ENCODE assay signal across 33 mouse cellular contexts in genomic region chr11:19049276-19049675, GRCm38 (mm10).
"Had no signal": no experiment of that assay in that cellular context is flagged by ENCODE, and none has a peak within 500 bp of the region (broad histone marks: within the 10 kb centered on the region; RNA-seq: fewer than 3 reads in every experiment).

No protein-coding gene starts in this region.

- H3K27ac ChIP-seq: heart, embryonic 10.5 days; heart, embryonic 13.5 days; heart, embryonic 15.5 days; hindbrain, embryonic 10.5 days; hindbrain, embryonic 12.5 days; hindbrain, embryonic 13.5 days; hindbrain, embryonic 14.5 days; hindbrain, embryonic 15.5 days; hindbrain, postnatal 0 days; intestine, embryonic 15.5 days; kidney, postnatal 0 days; layer of hippocampus, adult 2 months; left cerebral cortex, adult 2 months had no signal

- H3K4me2 ChIP-seq: heart, embryonic 11.5 days; heart, embryonic 12.5 days; heart, embryonic 13.5 days; heart, embryonic 15.5 days; hindbrain, embryonic 12.5 days; hindbrain, embryonic 13.5 days; hindbrain, embryonic 14.5 days; hindbrain, embryonic 15.5 days; intestine, embryonic 15.5 days had no signal

- DNase-seq: heart, postnatal 10 days; heart, postnatal 14 days; heart, postnatal 36 days; heart, postnatal 4 days; kidney, adult 11 months; kidney, adult 18-20 months; kidney, adult 2 months; kidney, adult 9 months; kidney, postnatal 10 days; kidney, postnatal 14 days; kidney, postnatal 25 days; kidney, postnatal 36 days; kidney, postnatal 4 days; layer of hippocampus, adult 9-11 months; layer of hippocampus, postnatal 36 days had no signal

- H3K4me3 ChIP-seq: heart, embryonic 10.5 days; heart, embryonic 12.5 days; heart, embryonic 13.5 days; heart, embryonic 15.5 days; hindbrain, embryonic 10.5 days; hindbrain, embryonic 12.5 days; hindbrain, embryonic 13.5 days; hindbrain, embryonic 15.5 days; intestine, embryonic 15.5 days; layer of hippocampus, adult 2 months; left cerebral cortex, adult 2 months had no signal

- H3K36me3 ChIP-seq: heart, embryonic 10.5 days; heart, embryonic 12.5 days; heart, embryonic 13.5 days; heart, embryonic 15.5 days; hindbrain, embryonic 10.5 days; hindbrain, embryonic 12.5 days; hindbrain, embryonic 13.5 days; hindbrain, embryonic 15.5 days; intestine, embryonic 15.5 days had no signal

- H3K9ac ChIP-seq: heart, embryonic 12.5 days; heart, embryonic 13.5 days; heart, embryonic 15.5 days; hindbrain, embryonic 12.5 days; hindbrain, embryonic 13.5 days; hindbrain, embryonic 14.5 days; hindbrain, embryonic 15.5 days; intestine, embryonic 15.5 days had no signal

- ATAC-seq: hindbrain, embryonic 16.5 days; hindbrain, postnatal 0 days; inflammation-experienced regulatory T-cells, adult 6 months; intestine, embryonic 15.5 days; intestine, postnatal 0 days had no signal

- H3K4me1 ChIP-seq: heart, embryonic 12.5 days; heart, embryonic 13.5 days; heart, embryonic 15.5 days; hindbrain, embryonic 12.5 days; intestine, embryonic 15.5 days had no signal

- H3K9me3 ChIP-seq: heart, embryonic 10.5 days; heart, embryonic 12.5 days; heart, embryonic 13.5 days; heart, embryonic 15.5 days; hindbrain, embryonic 10.5 days; hindbrain, embryonic 12.5 days; hindbrain, embryonic 13.5 days; hindbrain, embryonic 15.5 days; intestine, embryonic 15.5 days had no signal

- H3K27me3 ChIP-seq: heart, embryonic 12.5 days; heart, embryonic 15.5 days; hindbrain, embryonic 12.5 days; hindbrain, embryonic 13.5 days; hindbrain, embryonic 15.5 days; intestine, embryonic 15.5 days had no signal
